Mouse (Mus musculus) midbrain, embryonic 11.5 days (tissue): ENCODE results near the gene Cd164. TPM values are rescaled to one million over a fixed set of nuclear protein-coding genes. Genes with fewer than 3 reads are reported as not detected.

Source experiments
- ATAC-seq: fragments of 200-750 bp; cut with Nextera tagmentation; 2 replicates; pipeline ENCODE4 v1.8.0; 2017; ENCODE audit warnings: moderate TSS enrichment, moderate library complexity; ENCODE audit not compliant: low FRiP score
- DNase-seq: peaks from one replicate; pipeline ENCODE4 v3.0.0; 2015; ENCODE audit warnings: low spot score; ENCODE audit errors: missing footprints
- H3K27ac ChIP-seq: fragments of 300-500 bp; sonication (generic); 2 replicates; pipeline ENCODE4 v1.5.1; 2014; ENCODE audit warnings: low read depth, low read length
- H3K27me3 ChIP-seq: fragments of 300-500 bp; sonication (generic); 2 replicates; pipeline ENCODE4 v1.6.1; 2014; ENCODE audit warnings: mild to moderate bottlenecking, low read length, moderate library complexity, mixed read lengths; ENCODE audit not compliant: control insufficient read depth, insufficient read depth
- H3K36me3 ChIP-seq: fragments of 300-500 bp; sonication (generic); 2 replicates; pipeline ENCODE4 v1.6.1; 2014; ENCODE audit warnings: mild to moderate bottlenecking, low read length, moderate library complexity, mixed read lengths; ENCODE audit not compliant: control insufficient read depth, insufficient read depth
- H3K4me1 ChIP-seq: fragments of 300-500 bp; sonication (generic); 2 replicates; pipeline ENCODE4 v1.6.1; 2014; ENCODE audit warnings: low read length; ENCODE audit not compliant: control insufficient read depth, insufficient read depth
- H3K4me2 ChIP-seq: fragments of 300-500 bp; sonication (generic); 2 replicates; pipeline ENCODE4 v1.6.1; 2014; ENCODE audit warnings: mild to moderate bottlenecking, moderate library complexity
- H3K4me3 ChIP-seq: fragments of 300-500 bp; sonication (generic); 2 replicates; pipeline ENCODE4 v1.5.1; 2014; ENCODE audit warnings: low read depth, low read length
- H3K9ac ChIP-seq: fragments of 300-500 bp; sonication (generic); 2 replicates; pipeline ENCODE4 v1.6.1; 2014; ENCODE audit warnings: low read length
- H3K9me3 ChIP-seq: fragments of 300-500 bp; sonication (generic); 2 replicates; pipeline ENCODE4 v1.6.1; 2016; ENCODE audit warnings: low read length; ENCODE audit not compliant: control insufficient read depth
- WGBS: fragments of 180-500 bp; shearing (Covaris S2); extraction: QIAGEN DNeasy Blood & Tissue Kit; methylation state at CpG from one replicate; pipeline ENCODE4 v1.1.7; 2014; 5-methylcytosine and 5-hydroxymethylcytosine counted together
- polyA plus RNA-seq: library from polyadenylated mRNA; unstranded; fragments of >200 nt; fragmentation: Nextera tagmentation; extraction: Ambion mirVana; gene quantifications from 2 replicates; pipeline ENCODE4 v1.2.1, GENCODE M21; 2014

The Cd164 gene
- polyA plus RNA-seq, 1 experiment from 2014 or later, result 112 TPM

DNA sequence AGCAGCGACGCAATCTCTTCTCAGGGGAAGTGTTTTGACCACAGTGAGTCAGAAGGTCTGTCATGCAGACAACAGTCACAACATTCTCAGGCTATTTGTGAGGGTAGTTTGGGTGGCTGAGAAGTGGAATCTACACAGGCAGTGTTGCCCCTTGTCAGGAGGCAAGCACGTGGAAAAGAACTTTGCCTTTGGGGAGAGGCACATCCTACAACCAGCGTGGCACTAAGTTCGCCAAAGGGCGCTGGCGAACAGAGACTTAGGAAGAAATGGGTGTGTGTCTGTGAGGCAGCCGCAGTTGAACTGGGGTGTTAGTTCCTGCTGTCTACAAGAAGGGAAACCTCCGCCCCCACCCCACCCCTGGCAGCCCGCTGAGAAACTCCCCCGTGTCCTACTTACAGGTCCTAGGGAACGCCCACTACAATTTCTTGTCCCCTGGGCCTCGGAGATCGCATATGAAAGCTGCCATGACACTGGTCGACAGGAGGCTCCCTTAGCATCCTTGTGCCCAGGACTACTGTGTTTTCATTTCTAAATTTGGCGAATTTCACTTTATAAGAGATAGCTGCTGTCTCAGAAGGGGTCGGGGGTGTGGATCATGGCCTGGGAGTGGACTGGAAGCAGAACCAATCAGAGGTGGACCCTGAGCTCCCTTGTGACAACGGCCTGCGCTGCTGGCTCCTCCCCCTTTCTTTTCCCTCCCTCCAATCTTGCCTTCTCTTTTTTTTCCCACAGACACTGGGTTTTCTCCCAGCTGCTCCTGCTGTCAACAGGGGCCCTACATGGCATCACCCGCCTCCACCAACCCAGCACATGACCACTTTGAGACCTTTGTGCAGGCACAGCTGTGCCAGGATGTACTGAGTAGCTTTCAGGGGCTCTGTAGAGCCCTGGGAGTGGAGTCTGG, 41.7 kb upstream of the Cd164 start:
- Histone ChIP-seq H3K27me3 (no peaks in the 10 kb centered on the region), H3K4me2 (peak overlapping the region; percentile 89), H3K36me3 (peaks cover 4% of the 10 kb centered on the region), H3K4me1 (peaks cover 19% of the 10 kb centered on the region), H3K9ac (peak overlapping the region; percentile 86), H3K27ac (peak overlapping the region; percentile 82), H3K9me3 (no peaks in the 10 kb centered on the region), H3K4me3 (peak overlapping the region; percentile 60)
- peak; percentile 96 for DNase-seq
- ATAC-seq, result peak; percentile 83
- WGBS, result 1% methylated on average over 20 of the region's 20 CpGs

DNA sequence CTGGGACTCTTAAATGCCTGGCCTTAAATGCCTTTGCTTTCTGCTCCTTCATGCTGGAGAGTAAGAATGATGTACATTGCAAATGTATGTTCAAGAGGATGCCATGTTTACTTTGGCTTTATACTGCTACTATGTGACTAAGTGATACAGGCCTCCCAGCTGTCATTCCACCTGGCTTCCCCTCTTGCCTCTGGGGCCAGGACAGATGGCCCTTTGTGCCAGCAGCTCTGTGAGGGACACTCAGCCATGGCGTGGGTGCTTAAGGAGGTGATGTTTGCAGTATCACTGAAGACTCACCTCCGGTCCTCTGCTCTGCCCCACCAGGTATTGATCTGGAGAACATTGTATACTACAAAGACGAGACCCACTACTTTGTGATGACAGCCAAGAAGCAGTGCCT, 39.3 kb upstream of the Cd164 start:
- Histone ChIP-seq H3K9ac (no peak overlapping the region), H3K4me2 (no peak overlapping the region), H3K9me3 (no peaks in the 10 kb centered on the region), H3K4me1 (peaks cover 19% of the 10 kb centered on the region), H3K4me3 (no peak overlapping the region), H3K27ac (no peak overlapping the region), H3K36me3 (peaks cover 12% of the 10 kb centered on the region), H3K27me3 (no peaks in the 10 kb centered on the region)
- no peak for ATAC-seq
- 90% methylated on average over 3 of the region's 3 CpGs for WGBS
- no peak for DNase-seq

DNA sequence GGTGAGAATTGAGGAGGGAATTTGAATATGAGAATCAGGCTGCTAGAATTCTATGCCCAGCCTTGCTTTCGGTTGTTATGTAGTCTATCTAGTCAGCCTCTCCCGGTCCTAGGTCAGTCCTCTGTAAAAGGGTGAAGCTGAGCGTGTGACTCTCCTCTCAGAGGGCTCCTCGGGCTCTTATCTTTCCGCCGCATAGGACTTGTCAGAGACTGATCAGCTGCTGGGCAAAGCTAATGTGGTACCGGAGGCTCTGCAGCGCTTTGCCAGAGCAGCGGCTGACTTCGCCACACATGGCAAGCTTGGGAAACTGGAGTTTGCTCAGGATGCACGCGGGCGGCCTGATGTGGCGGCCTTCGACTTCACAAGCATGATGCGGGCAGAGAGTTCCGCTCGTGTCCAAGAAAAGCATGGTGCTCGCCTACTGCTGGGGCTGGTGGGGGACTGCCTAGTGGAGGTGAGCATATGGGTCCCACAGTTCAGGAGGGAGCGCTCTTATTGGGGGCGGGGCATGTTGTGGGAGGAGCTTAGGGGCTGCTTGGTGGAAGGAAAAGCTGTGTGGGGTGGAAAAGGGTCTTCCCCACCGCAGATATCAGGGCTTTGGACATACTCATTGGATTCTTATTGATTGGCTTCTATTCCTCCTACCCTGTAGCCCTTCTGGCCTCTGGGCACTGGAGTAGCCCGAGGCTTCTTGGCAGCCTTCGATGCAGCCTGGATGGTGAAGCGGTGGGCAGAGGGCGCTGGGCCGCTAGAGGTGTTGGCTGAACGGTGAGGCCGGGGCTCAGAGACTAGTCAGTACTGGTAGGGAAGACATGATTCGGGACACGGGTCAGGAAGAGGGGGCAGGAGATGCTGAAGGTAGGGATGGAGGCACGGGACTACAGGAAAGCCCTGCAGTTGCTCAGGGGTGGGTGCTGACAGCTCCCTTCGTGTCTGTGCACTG, 38.0 kb upstream of the Cd164 start:
- ATAC-seq (no peak), DNase-seq (no peak)
- no peak overlapping the region for H3K27ac ChIP-seq
- no peak overlapping the region for H3K4me3 ChIP-seq
- H3K36me3 ChIP-seq, result peaks cover 15% of the 10 kb centered on the region
- 72% methylated on average over 33 of the region's 33 CpGs for WGBS
- no peaks in the 10 kb centered on the region for H3K9me3 ChIP-seq
- no peak overlapping the region for H3K4me2 ChIP-seq
- H3K4me1 ChIP-seq, result peaks cover 14% of the 10 kb centered on the region
- no peak overlapping the region for H3K9ac ChIP-seq
- H3K27me3 ChIP-seq, result no peaks in the 10 kb centered on the region

DNA sequence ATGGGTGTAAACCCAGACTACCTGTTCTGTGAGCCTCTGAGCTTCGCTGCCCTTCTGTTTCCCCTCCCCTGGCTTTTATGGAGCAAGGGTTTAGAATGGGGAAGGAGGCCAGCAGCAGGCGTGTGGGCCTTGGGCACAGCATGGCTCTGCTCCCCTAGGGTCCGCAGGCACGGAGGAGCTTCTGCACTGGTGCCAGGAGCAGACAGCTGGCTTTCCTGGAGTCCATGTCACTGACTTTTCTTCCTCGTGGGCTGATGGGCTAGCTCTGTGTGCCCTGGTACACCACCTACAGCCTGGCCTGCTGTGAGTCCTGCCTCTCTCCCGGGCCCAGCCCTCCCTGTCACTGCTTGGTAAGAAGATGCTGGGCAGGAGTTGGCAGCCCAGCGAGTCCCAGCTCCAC, 36.8 kb upstream of the Cd164 start:
- Histone ChIP-seq H3K9ac (no peak overlapping the region), H3K27ac (no peak overlapping the region), H3K36me3 (peaks cover 15% of the 10 kb centered on the region), H3K4me1 (peaks cover 17% of the 10 kb centered on the region), H3K4me3 (no peak overlapping the region), H3K4me2 (no peak overlapping the region), H3K9me3 (no peaks in the 10 kb centered on the region), H3K27me3 (no peaks in the 10 kb centered on the region)
- 85% methylated on average over 7 of the region's 7 CpGs for WGBS
- no peak for DNase-seq
- no peak for ATAC-seq

DNA sequence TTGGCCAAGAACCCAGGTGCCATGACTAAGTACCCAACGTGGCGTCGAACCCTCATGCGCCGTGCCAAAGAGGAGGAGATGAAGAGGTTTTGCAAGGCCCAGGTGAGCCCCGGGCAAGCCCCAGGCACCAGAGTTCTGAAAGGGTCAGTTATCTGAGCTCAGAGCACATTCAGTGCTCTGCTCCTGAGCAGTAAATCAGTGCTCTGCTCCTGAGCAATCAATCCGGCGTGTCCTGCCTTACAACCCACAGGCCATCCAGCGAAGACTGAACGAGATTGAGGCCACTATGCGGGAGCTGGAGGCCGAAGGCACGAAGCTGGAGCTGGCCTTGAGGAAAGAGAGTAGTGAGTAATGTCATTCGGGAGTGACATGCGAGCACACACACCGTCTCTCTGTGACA, 33.4 kb upstream of the Cd164 start:
- no peak overlapping the region for H3K27ac ChIP-seq
- H3K27me3 ChIP-seq, result no peaks in the 10 kb centered on the region
- 92% methylated on average over 16 of the region's 16 CpGs for WGBS

DNA sequence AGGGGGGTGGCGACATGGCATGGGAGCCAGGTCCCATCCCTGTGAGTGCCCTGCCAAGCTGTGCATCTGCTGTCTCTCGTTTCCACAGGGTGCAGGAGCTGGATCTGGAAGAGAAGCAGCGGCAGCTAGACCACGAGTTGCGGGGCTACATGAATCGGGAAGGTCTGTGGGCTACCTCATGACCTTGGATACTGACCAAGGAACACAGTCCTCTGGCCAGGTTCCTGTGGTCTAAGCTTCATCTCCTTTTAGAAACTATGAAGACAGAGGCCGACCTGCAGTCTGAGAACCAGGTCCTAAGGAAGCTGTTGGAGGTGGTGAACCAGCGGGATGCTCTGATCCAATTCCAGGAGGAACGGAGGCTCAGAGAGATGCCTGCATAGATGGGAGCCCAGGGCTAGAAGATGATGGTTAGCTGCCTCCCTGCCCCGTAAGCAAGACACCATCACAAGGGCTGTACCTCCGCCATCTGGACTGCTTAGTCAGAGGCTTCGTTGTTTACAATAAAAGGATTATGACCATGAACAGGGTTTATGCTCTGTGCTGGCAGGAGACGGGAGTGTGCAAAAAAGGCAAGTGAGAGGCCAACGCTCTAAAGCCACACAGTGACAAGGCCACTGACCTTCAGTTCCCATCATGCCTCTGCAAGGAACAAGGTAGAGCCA, 32.6 kb upstream of the Cd164 start:
- ATAC-seq (no peak), DNase-seq (no peak)
- 0 out of 2 replicates have a peak overlapping the region, but pooled peaks have one; percentile 8 for H3K27ac ChIP-seq
- H3K4me3 ChIP-seq, result no peak overlapping the region
- H3K4me1 ChIP-seq, result peaks cover 29% of the 10 kb centered on the region
- H3K9me3 ChIP-seq, result no peaks in the 10 kb centered on the region
- no peak overlapping the region for H3K4me2 ChIP-seq
- WGBS, result 69% methylated on average over 14 of the region's 14 CpGs
- no peak overlapping the region for H3K9ac ChIP-seq
- H3K36me3 ChIP-seq, result peaks cover 13% of the 10 kb centered on the region
- H3K27me3 ChIP-seq, result no peaks in the 10 kb centered on the region

More for the DNA sequence above, 33.4 kb upstream of the Cd164 start:
- Histone ChIP-seq H3K9me3 (no peaks in the 10 kb centered on the region), H3K36me3 (peaks cover 13% of the 10 kb centered on the region), H3K4me1 (peaks cover 29% of the 10 kb centered on the region), H3K9ac (no peak overlapping the region), H3K4me3 (no peak overlapping the region), H3K4me2 (no peak overlapping the region)
- ATAC-seq, result no peak
- DNase-seq, result no peak

DNA sequence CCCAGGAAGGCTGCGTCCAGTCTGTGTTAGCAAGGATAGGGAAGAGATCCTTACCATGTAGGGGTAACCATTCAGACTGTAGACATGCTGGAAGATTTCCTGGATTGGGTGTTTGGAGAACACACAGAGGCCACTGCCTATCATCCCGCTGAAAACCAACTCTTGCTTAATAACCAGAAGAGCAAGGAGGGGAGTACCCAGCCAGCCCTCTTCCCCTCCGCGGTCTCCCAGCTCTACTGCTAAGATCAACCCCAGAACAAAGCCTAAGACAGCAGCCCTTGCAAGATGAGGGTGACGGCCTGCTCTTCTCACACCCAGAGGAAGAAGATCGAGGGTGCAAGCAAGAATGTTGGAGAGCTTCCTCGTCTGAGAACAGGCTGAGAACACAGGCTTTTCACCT, 30.3 kb upstream of the Cd164 start:
- H3K4me2 ChIP-seq, result peak overlapping the region; percentile 98
- 52% methylated on average over 7 of the region's 7 CpGs for WGBS
- peaks cover 29% of the 10 kb centered on the region for H3K4me1 ChIP-seq
- no peaks in the 10 kb centered on the region for H3K9me3 ChIP-seq
- no peak for ATAC-seq
- H3K4me3 ChIP-seq, result peak overlapping the region; percentile 62
- peak overlapping the region; percentile 73 for H3K9ac ChIP-seq
- no peaks in the 10 kb centered on the region for H3K27me3 ChIP-seq
- peaks cover 8% of the 10 kb centered on the region for H3K36me3 ChIP-seq
- DNase-seq, result no peak
- no peak overlapping the region for H3K27ac ChIP-seq

DNA sequence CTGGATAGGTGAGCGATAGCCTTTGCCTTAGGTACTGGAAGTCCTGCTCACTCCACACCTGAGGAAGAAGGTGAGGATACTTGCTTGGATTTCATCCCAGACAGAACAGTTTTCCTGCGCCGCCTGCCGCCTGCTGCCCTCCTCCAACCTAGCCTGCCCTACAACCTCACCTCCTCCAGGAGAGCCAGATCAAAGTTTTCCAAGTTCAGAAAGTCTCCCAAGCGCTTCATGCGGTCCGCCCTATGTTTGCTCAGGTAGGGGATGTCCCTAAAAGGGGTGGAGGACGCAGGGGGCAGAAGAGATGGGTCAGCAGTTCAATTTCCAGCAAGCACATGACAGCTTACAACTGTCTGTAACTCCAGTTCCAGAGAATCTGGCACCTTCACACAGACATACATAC, 29.9 kb upstream of the Cd164 start:
- peak overlapping the region; percentile 98 for H3K4me2 ChIP-seq
- 45% methylated on average over 8 of the region's 8 CpGs for WGBS
- ATAC-seq (no peak), DNase-seq (no peak)
- peak overlapping the region; percentile 62 for H3K4me3 ChIP-seq
- H3K4me1 ChIP-seq, result peaks cover 29% of the 10 kb centered on the region
- no peak overlapping the region for H3K27ac ChIP-seq
- H3K9ac ChIP-seq, result peak overlapping the region; percentile 73
- no peaks in the 10 kb centered on the region for H3K27me3 ChIP-seq
- H3K9me3 ChIP-seq, result no peaks in the 10 kb centered on the region
- peaks cover 8% of the 10 kb centered on the region for H3K36me3 ChIP-seq
